Mouse (Mus musculus): ENCODE data around the gene Slfn1. TPM values are rescaled to one million over a fixed set of nuclear protein-coding genes. Genes with fewer than 3 reads are reported as not detected.

Slfn1 gene
- polyA plus RNA-seq, 1 experiment, result 0.08 TPM

Other genes with a start within 250 kb of the Slfn1 start
- gene Rffl, start 245.6 kb upstream of the Slfn1 start, polyA plus RNA-seq (2012; rRNA removed), result 7.7 and 8.6 TPM in 2 replicates
- 12.9 TPM in 2 replicates for gene Rad51d, start 226.2 kb upstream of the Slfn1 start, polyA plus RNA-seq (2012; rRNA removed)
- not detected in 2 replicates for gene Fndc8, start 224.7 kb upstream of the Slfn1 start, polyA plus RNA-seq (2012; rRNA removed)
- 35.6 and 39.1 TPM in 2 replicates for gene Nle1, start 208.4 kb upstream of the Slfn1 start, polyA plus RNA-seq (2012; rRNA removed)
- gene Unc45b, start 206.3 kb upstream of the Slfn1 start, polyA plus RNA-seq (2012; rRNA removed), result 2.0 and 2.5 TPM in 2 replicates
- gene Slfn5, start 165.5 kb upstream of the Slfn1 start, polyA plus RNA-seq (2012; rRNA removed), result 4.6 and 5.1 TPM in 2 replicates
- 0.30 and 0.36 TPM in 2 replicates for gene Slfn9, start 125.0 kb upstream of the Slfn1 start, polyA plus RNA-seq (2012; rRNA removed)
- 0.68 and 0.92 TPM in 2 replicates for gene Slfn8, start 96.0 kb upstream of the Slfn1 start, polyA plus RNA-seq (2012; rRNA removed)
- 1.6 and 3.2 TPM in 2 replicates for gene Slfn2, start 51.7 kb upstream of the Slfn1 start, polyA plus RNA-seq (2012; rRNA removed)
- 0.04 and 0.08 TPM in 2 replicates for gene Slfn4, start 58.3 kb downstream of the Slfn1 start, polyA plus RNA-seq (2012; rRNA removed)
- 0.57 and 0.60 TPM in 2 replicates for gene Slfn3, start 74.5 kb downstream of the Slfn1 start, polyA plus RNA-seq (2012; rRNA removed)
- gene Slfn14, start 169.9 kb downstream of the Slfn1 start, polyA plus RNA-seq (2012; rRNA removed), result not detected in 2 replicates
- 115 and 125 TPM in 2 replicates for gene Ap2b1, start 182.2 kb downstream of the Slfn1 start, polyA plus RNA-seq (2012; rRNA removed)
- 7.3 and 8.7 TPM in 2 replicates for gene Pex12, start 185.7 kb downstream of the Slfn1 start, polyA plus RNA-seq (2012; rRNA removed)